Mouse (Mus musculus): ENCODE measurements around the gene Notch2.

DNA sequence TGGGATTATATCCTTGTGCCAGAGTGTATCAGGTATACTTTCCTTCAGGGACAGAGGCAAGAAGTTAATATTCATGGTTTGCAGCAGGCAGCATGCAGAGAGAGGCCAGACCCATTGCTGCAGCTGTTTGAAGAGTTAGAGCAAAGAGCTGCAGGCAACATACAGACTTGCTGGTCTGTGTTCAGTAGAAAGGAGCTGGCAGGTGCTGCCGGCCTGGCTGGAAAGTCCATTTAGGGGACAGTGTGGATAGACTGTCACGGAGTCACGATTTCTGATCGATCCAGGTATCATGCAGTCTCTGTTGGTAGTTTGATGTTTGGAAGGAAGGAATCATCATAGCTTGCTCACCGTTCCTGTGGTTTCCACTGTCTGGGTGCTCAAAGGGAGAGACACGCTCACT is 92.2 kb downstream of the Notch2 start:
- no peak for TF ChIP-seq CTCF (IDR thresholded peaks at IDR 0.05; ENCODE audit: extremely low read depth, insufficient read length, insufficient replicate concordance, low read depth, low read length)
- TF ChIP-seq POLR2A (IDR thresholded peaks at IDR 0.05; ENCODE audit: low read depth, low read length): no peak
